Mouse (Mus musculus) olfactory bulb, adult 2 months (tissue): Measurements from ENCODE around the gene Prss34.

Experiments
- CTCF ChIP-seq: fragments of 200-500 bp; IDR thresholded peaks from 2 replicates; pipeline ENCODE4 v1.5.1; 2012; ENCODE audit warnings: low read depth, mild to moderate bottlenecking, low read length, moderate library complexity; ENCODE audit not compliant: insufficient read depth
- POLR2A ChIP-seq: fragments of 200-500 bp; IDR thresholded peaks from 2 replicates; pipeline ENCODE4 v1.6.1; 2012; ENCODE audit warnings: mild to moderate bottlenecking, low read depth, low read length, moderate library complexity; ENCODE audit not compliant: insufficient read depth

DNA sequence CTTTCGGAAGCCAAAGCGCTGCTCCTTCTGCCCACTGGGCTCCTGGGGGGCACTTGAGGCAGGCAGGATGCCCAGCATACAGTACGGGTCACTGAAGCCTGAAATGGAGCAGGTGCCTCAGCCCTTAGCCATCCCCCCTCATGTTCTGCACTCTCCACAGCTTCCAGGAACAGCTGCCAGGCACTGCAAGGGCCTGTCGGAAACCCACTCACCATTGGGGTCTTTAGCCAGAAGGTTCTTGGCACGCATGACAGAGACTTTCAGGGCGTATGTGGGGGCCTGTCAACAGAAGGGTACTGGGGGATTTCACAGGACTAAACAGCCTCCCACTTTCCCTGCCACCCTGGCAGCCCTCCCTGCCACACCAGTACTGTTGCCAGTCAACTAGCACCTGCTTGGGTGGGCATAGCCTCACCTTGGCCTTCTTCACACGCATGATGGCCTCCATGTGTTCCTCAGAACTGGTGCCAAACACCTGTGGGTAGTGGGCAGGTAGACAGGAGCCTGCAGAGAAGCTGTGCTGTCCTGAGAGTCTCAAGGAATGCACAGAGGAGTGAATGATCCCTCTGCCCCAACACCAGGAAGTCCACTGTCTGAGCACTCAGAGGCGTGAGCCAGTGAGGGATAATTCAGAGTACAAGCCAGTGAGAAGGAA lies 47.9 kb upstream of the Prss34 start:
- TF ChIP-seq CTCF (no peak), POLR2A (no peak)
